In the genomic region with DNA sequence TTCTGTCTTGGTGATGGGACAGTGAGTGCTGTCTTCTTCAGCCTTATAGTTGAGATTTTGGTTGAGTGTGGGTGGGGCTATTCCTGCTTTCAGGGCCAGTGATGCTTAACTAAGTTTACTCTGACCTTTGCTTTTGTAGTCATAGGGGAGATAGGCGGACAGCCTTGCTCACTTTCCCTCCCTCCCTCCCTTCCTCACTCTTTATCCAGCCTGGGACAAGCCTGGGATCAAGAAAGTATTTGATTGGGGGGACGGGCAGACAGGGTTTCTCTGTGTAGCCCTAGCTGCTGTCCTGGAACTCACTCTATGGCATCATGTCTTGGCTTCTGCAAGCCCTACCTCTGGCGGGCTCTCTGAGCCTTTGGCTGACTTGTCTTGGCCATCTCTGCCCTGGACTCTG, we compare ENCODE assay signal across 20 mouse cellular contexts. TPM values are rescaled to one million over a fixed set of nuclear protein-coding genes. Genes with fewer than 3 reads are reported as not detected.
DNase-seq lines count a peak whose midpoint lies in the region; ATAC-seq and TF ChIP-seq lines count a peak whose summit lies in the region.
"Had no signal": no experiment of that assay in that cellular context is flagged by ENCODE, and none has a peak within 500 bp of the region (broad histone marks: within the 10 kb centered on the region; RNA-seq: fewer than 3 reads in every experiment).

No protein-coding gene starts in this region.

- peaks cover 32% of the 10 kb centered on the region for H3K4me1 ChIP-seq in forebrain, embryonic 10.5 days
- peaks cover 6% of the 10 kb centered on the region; the same call in 1 of the 2 replicates for H3K4me1 ChIP-seq in forebrain, embryonic 15.5 days

- no peak for TF ChIP-seq CTCF in layer of hippocampus, adult 2 months (conservative IDR thresholded peaks at IDR 0.05)

- H3K27ac ChIP-seq in forebrain, embryonic 10.5 days = peak overlapping the region; percentile 35; the same call in 1 of the 2 replicates
- H3K27ac ChIP-seq in forebrain, embryonic 15.5 days (replicated peaks) = no peak overlapping the region
- H3K27ac ChIP-seq in layer of hippocampus, adult 2 months = 0 out of 2 replicates have a peak overlapping the region, but pooled peaks have one; percentile 64
- H3K27ac ChIP-seq: embryonic facial prominence, embryonic 13.5 days; forebrain, embryonic 13.5 days; hindbrain, embryonic 12.5 days had no signal

- no peak for DNase-seq in forebrain, embryonic 10.5 days (ENCODE audit: extremely low spot score, low spot score)
- peak; percentile 69 for DNase-seq in kidney, adult 9 months
- DNase-seq in kidney, postnatal 14 days = no peak
- DNase-seq in layer of hippocampus, adult 2 months (ENCODE audit: low spot score in 2 of 2) = no peak
- no peak for DNase-seq in layer of hippocampus, adult 9-11 months
- DNase-seq in heart, postnatal 10 days = no peak
- DNase-seq: adrenal gland, postnatal 25 days; cerebellum, adult 18-20 months; cerebellum, adult 9-11 months; cerebellum, postnatal 36 days; gastrocnemius, postnatal 25 days; heart, postnatal 4 days had no signal

- no peak for ATAC-seq in forebrain, embryonic 15.5 days (replicated peaks)
- ATAC-seq: forebrain, embryonic 13.5 days had no signal

- H3K27me3 ChIP-seq in forebrain, embryonic 10.5 days (ENCODE audit: poor library complexity, severe bottlenecking) = no peaks in the 10 kb centered on the region
- H3K27me3 ChIP-seq in forebrain, embryonic 15.5 days = no peaks in the 10 kb centered on the region
- H3K27me3 ChIP-seq: embryonic facial prominence, embryonic 13.5 days; forebrain, embryonic 13.5 days; heart, embryonic 12.5 days; hindbrain, embryonic 12.5 days had no signal

- no peak overlapping the region for H3K9ac ChIP-seq in forebrain, embryonic 15.5 days (replicated peaks)
- H3K9ac ChIP-seq: embryonic facial prominence, embryonic 13.5 days; forebrain, embryonic 13.5 days; heart, embryonic 12.5 days; hindbrain, embryonic 12.5 days had no signal

- 73% methylated on average over 3 of the region's 3 CpGs for WGBS in forebrain, embryonic 10.5 days
- WGBS in forebrain, embryonic 15.5 days = 54% methylated on average over 3 of the region's 3 CpGs

- H3K36me3 ChIP-seq in forebrain, embryonic 10.5 days (replicated peaks) = peaks cover 94% of the 10 kb centered on the region
- H3K36me3 ChIP-seq in forebrain, embryonic 15.5 days = peaks cover 27% of the 10 kb centered on the region; the same call in 1 of the 2 replicates

- no peak overlapping the region for H3K4me2 ChIP-seq in forebrain, embryonic 15.5 days (replicated peaks)
- H3K4me2 ChIP-seq: embryonic facial prominence, embryonic 13.5 days; forebrain, embryonic 13.5 days; heart, embryonic 12.5 days; hindbrain, embryonic 12.5 days had no signal

- H3K4me3 ChIP-seq in forebrain, embryonic 10.5 days = no peak overlapping the region
- no peak overlapping the region for H3K4me3 ChIP-seq in forebrain, embryonic 15.5 days
- H3K4me3 ChIP-seq in layer of hippocampus, adult 2 months = no peak overlapping the region
- H3K4me3 ChIP-seq: embryonic facial prominence, embryonic 13.5 days; forebrain, embryonic 13.5 days; gastrocnemius, adult 2 months; heart, embryonic 12.5 days; hindbrain, embryonic 12.5 days had no signal

- peaks cover 6% of the 10 kb centered on the region; the same call in 1 of the 2 replicates for H3K9me3 ChIP-seq in forebrain, embryonic 10.5 days
- H3K9me3 ChIP-seq in forebrain, embryonic 15.5 days = no peaks in the 10 kb centered on the region
- H3K9me3 ChIP-seq: embryonic facial prominence, embryonic 13.5 days; heart, embryonic 12.5 days; hindbrain, embryonic 12.5 days had no signal

- intact Hi-C loops in heart, postnatal 10 days (cut with DNase I) = no loop called here

RNA-seq across cellular contexts. Expression of a gene that starts 20.1 kb away (rescaled TPM):
- polyA plus RNA-seq in forebrain, embryonic 10.5 days (2016; fragmentation: Nextera tagmentation; extraction: Ambion mirVana) = 118 and 133 TPM in 2 replicates
- polyA plus RNA-seq in forebrain, embryonic 15.5 days (2015; fragmentation: Nextera tagmentation; extraction: Ambion mirVana) = 97.9 and 103 TPM in 2 replicates
- 10 to 100 TPM; 13.1 to 16.9 TPM for total RNA-seq in layer of hippocampus, adult 2 months (2021)
- 10 to 100 TPM; 38.1 to 40.6 TPM for total RNA-seq in heart, postnatal 10 days (2021)

RNA-seq across cellular contexts. Expression of a gene that starts 20.3 kb away (rescaled TPM):
- 51.9 and 59.2 TPM in 2 replicates for polyA plus RNA-seq in forebrain, embryonic 10.5 days (2016; fragmentation: Nextera tagmentation; extraction: Ambion mirVana)
- 94.1 and 94.8 TPM in 2 replicates for polyA plus RNA-seq in forebrain, embryonic 15.5 days (2015; fragmentation: Nextera tagmentation; extraction: Ambion mirVana)
- 10 to 100 TPM; 60.0 to 70.4 TPM for total RNA-seq in layer of hippocampus, adult 2 months (2021)
- total RNA-seq in heart, postnatal 10 days (2021) = 10 to 100 TPM in 1 of 2 experiments, 1 to 10 TPM in 1; 9.7 to 10.1 TPM

RNA-seq across cellular contexts. Expression of a gene that starts 20.7 kb away (rescaled TPM):
- 134 and 142 TPM in 2 replicates for polyA plus RNA-seq in forebrain, embryonic 10.5 days (2016; fragmentation: Nextera tagmentation; extraction: Ambion mirVana)
- polyA plus RNA-seq in forebrain, embryonic 15.5 days (2015; fragmentation: Nextera tagmentation; extraction: Ambion mirVana) = 144 and 154 TPM in 2 replicates
- 10 to 100 TPM; 50.7 to 53.2 TPM for total RNA-seq in layer of hippocampus, adult 2 months (2021)
- total RNA-seq in heart, postnatal 10 days (2021) = 10 to 100 TPM; 52.8 to 53.0 TPM

RNA-seq across cellular contexts. Expression of a gene that starts 27.8 kb away (rescaled TPM):
- polyA plus RNA-seq in forebrain, embryonic 10.5 days (2016; fragmentation: Nextera tagmentation; extraction: Ambion mirVana) = 23.8 and 28.4 TPM in 2 replicates
- 245 and 251 TPM in 2 replicates for polyA plus RNA-seq in forebrain, embryonic 15.5 days (2015; fragmentation: Nextera tagmentation; extraction: Ambion mirVana)
- 10 to 100 TPM; 36.4 to 38.2 TPM for total RNA-seq in layer of hippocampus, adult 2 months (2021)
- 1 to 10 TPM; 1.4 to 1.7 TPM for total RNA-seq in heart, postnatal 10 days (2021)

RNA-seq across cellular contexts. Expression of a gene that starts 32.5 kb away (rescaled TPM):
- polyA plus RNA-seq in forebrain, embryonic 10.5 days (2016; fragmentation: Nextera tagmentation; extraction: Ambion mirVana) = 0.57 and 0.75 TPM in 2 replicates
- polyA plus RNA-seq in forebrain, embryonic 15.5 days (2015; fragmentation: Nextera tagmentation; extraction: Ambion mirVana) = 0.46 and 1.1 TPM in 2 replicates
- 1 to 10 TPM; 4.7 to 5.4 TPM for total RNA-seq in layer of hippocampus, adult 2 months (2021)
- under 1 TPM in 1 of 2 experiments, not detected in 1; 0.12 TPM for total RNA-seq in heart, postnatal 10 days (2021)
- total RNA-seq: gastrocnemius, adult 2 months; granulocyte monocyte progenitor cell, adult 5-6 weeks; MEL had no signal

Comparison
In these comparisons a context has a peak if more than half of its experiments do, and no peak if none do; other contexts are left out.
1. RNA of a gene that starts 20.3 kb away (total RNA-seq): 60.0 to 70.4 TPM in layer of hippocampus, adult 2 months; 9.7 to 10.1 TPM in heart, postnatal 10 days; every median in the first group is over 4 times any median in the second.